Mouse (Mus musculus): ENCODE measurements around the gene Sp2. TPM values are rescaled to one million over a fixed set of nuclear protein-coding genes. Genes with fewer than 3 reads are reported as not detected.
A peak's percentile ranks its signal among the peaks of the same experiment; 100 is the strongest.

Sp2 gene
- polyA plus RNA-seq (2015; fragmentation: Nextera tagmentation; extraction: Ambion mirVana): 18.5 and 19.6 TPM in 2 replicates

GRCm38 (mm10) chr11:96982859-96983258, at the start of gene Sp2:
TSS of gene Sp2 (minus strand) at chr11:96982959.
- Histone ChIP-seq H3K4me3 (replicated peaks) (no peak within 1 kb of the TSS), H3K4me1 (replicated peaks) (peaks cover 20% of the 10 kb centered on the region), H3K9me3 (no peaks in the 10 kb centered on the region), H3K4me2 (replicated peaks) (0 out of 2 replicates have a peak within 1 kb of the TSS, but pooled peaks have one; percentile 10), H3K9ac (replicated peaks) (peak within 1 kb of the TSS; percentile 25; the same call in 1 of the 2 replicates), H3K36me3 (no peaks in the 10 kb centered on the region), H3K27me3 (peaks cover 50% of the 10 kb centered on the region), H3K27ac (no peak within 1 kb of the TSS)
- 81% methylated on average over 7 of the region's 7 CpGs for WGBS
- ATAC-seq: no peak

- Histone ChIP-seq H3K4me2 (replicated peaks) (no peak overlapping the region), H3K4me3 (replicated peaks) (no peak overlapping the region), H3K27ac (no peak overlapping the region), H3K9ac (replicated peaks) (no peak overlapping the region), H3K27me3 (no peaks in the 10 kb centered on the region), H3K4me1 (replicated peaks) (peaks cover 12% of the 10 kb centered on the region), H3K9me3 (no peaks in the 10 kb centered on the region), H3K36me3 (0 out of 2 replicates have a peak, but pooled peaks cover 5% of the 10 kb centered on the region)
- WGBS: 93% methylated on average over 4 of the region's 4 CpGs
- no peak for ATAC-seq
Measured at GRCm38 (mm10) chr11:97032499-97032898, 49.7 kb upstream of the Sp2 start.

- H3K9ac ChIP-seq (replicated peaks): no peak overlapping the region
- no peak for ATAC-seq
- no peaks in the 10 kb centered on the region for H3K9me3 ChIP-seq
- no peak overlapping the region for H3K27ac ChIP-seq
- no peaks in the 10 kb centered on the region for H3K27me3 ChIP-seq
- H3K4me3 ChIP-seq (replicated peaks): no peak overlapping the region
- H3K4me1 ChIP-seq (replicated peaks): peaks cover 12% of the 10 kb centered on the region
- no peak overlapping the region for H3K4me2 ChIP-seq (replicated peaks)
- H3K36me3 ChIP-seq: 0 out of 2 replicates have a peak, but pooled peaks cover 5% of the 10 kb centered on the region
- 89% methylated on average over 12 of the region's 12 CpGs for WGBS
Measured at GRCm38 (mm10) chr11:97031977-97032376, 49.2 kb upstream of the Sp2 start.

- Histone ChIP-seq H3K36me3 (0 out of 2 replicates have a peak, but pooled peaks cover 5% of the 10 kb centered on the region), H3K27me3 (0 out of 2 replicates have a peak, but pooled peaks cover under 1% of the 10 kb centered on the region), H3K9me3 (no peaks in the 10 kb centered on the region), H3K4me2 (replicated peaks) (peak overlapping the region; percentile 69), H3K4me3 (replicated peaks) (peak overlapping the region; percentile 68), H3K9ac (replicated peaks) (peak overlapping the region; percentile 80), H3K27ac (no peak overlapping the region; the same call in 1 of the 2 replicates), H3K4me1 (replicated peaks) (peaks cover 18% of the 10 kb centered on the region)
- 21% methylated on average over 15 of the region's 15 CpGs for WGBS
- ATAC-seq: no peak
Measured at GRCm38 (mm10) chr11:97030426-97030825, 47.7 kb upstream of the Sp2 start.

GRCm38 (mm10) chr11:97029686-97030417, 47.1 kb upstream of the Sp2 start, which contains the start of gene Scrn2:
TSS of gene Scrn2 (plus strand) at chr11:97029938.
- H3K9me3 ChIP-seq: no peaks in the 10 kb centered on the region
- H3K36me3 ChIP-seq: 0 out of 2 replicates have a peak, but pooled peaks cover 5% of the 10 kb centered on the region
- 1% methylated on average over 25 of the region's 25 CpGs for WGBS
- peak within 1 kb of the TSS; percentile 75 for H3K27ac ChIP-seq
- peak; percentile 73 for ATAC-seq
- peak within 1 kb of the TSS; percentile 68 for H3K4me3 ChIP-seq (replicated peaks)
- H3K9ac ChIP-seq (replicated peaks): peak within 1 kb of the TSS; percentile 80
- peak within 1 kb of the TSS; percentile 69 for H3K4me2 ChIP-seq (replicated peaks)
- peaks cover 23% of the 10 kb centered on the region for H3K4me1 ChIP-seq (replicated peaks)
- H3K27me3 ChIP-seq: peaks cover 6% of the 10 kb centered on the region

- H3K27me3 ChIP-seq: peaks cover 46% of the 10 kb centered on the region
- no peaks in the 10 kb centered on the region for H3K36me3 ChIP-seq
- ATAC-seq: peak; percentile 25
- peak overlapping the region; percentile 44; the same call in 1 of the 2 replicates for H3K9ac ChIP-seq (replicated peaks)
- no peaks in the 10 kb centered on the region for H3K9me3 ChIP-seq
- peaks cover 38% of the 10 kb centered on the region for H3K4me1 ChIP-seq (replicated peaks)
- peak overlapping the region; percentile 23 for H3K4me3 ChIP-seq (replicated peaks)
- H3K4me2 ChIP-seq (replicated peaks): peak overlapping the region; percentile 51
- H3K27ac ChIP-seq: 0 out of 2 replicates have a peak overlapping the region, but pooled peaks have one; percentile 19
- under 1% methylated on average over 17 of the region's 17 CpGs for WGBS
Measured at GRCm38 (mm10) chr11:97025721-97026344, 43.1 kb upstream of the Sp2 start.

GRCm38 (mm10) chr11:97024977-97025376, 42.2 kb upstream of the Sp2 start:
- WGBS: 15% methylated on average over 10 of the region's 10 CpGs
- Histone ChIP-seq H3K9me3 (no peaks in the 10 kb centered on the region), H3K4me2 (replicated peaks) (no peak overlapping the region), H3K9ac (replicated peaks) (no peak overlapping the region), H3K27ac (no peak overlapping the region), H3K36me3 (no peaks in the 10 kb centered on the region), H3K4me3 (replicated peaks) (no peak overlapping the region), H3K27me3 (peaks cover 55% of the 10 kb centered on the region), H3K4me1 (replicated peaks) (peaks cover 29% of the 10 kb centered on the region)
- ATAC-seq: no peak

- WGBS: 0% methylated on average over 50 of the region's 50 CpGs
- Histone ChIP-seq H3K4me2 (replicated peaks) (peak overlapping the region; percentile 70), H3K27me3 (peaks cover 83% of the 10 kb centered on the region), H3K36me3 (no peaks in the 10 kb centered on the region), H3K27ac (no peak overlapping the region), H3K4me3 (replicated peaks) (peak overlapping the region; percentile 47), H3K9me3 (no peaks in the 10 kb centered on the region), H3K4me1 (replicated peaks) (peaks cover 39% of the 10 kb centered on the region), H3K9ac (replicated peaks) (peak overlapping the region; percentile 61)
- ATAC-seq: peak; percentile 59
Measured at GRCm38 (mm10) chr11:97021873-97022484, 39.2 kb upstream of the Sp2 start.

GRCm38 (mm10) chr11:97021121-97021765, 38.5 kb upstream of the Sp2 start:
- H3K9me3 ChIP-seq: no peaks in the 10 kb centered on the region
- WGBS: under 1% methylated on average over 27 of the region's 27 CpGs
- H3K4me1 ChIP-seq (replicated peaks): peaks cover 39% of the 10 kb centered on the region
- no peak overlapping the region for H3K27ac ChIP-seq
- H3K27me3 ChIP-seq: peaks cover 91% of the 10 kb centered on the region
- ATAC-seq: peak; percentile 2; the same call in 1 of the 2 replicates
- peak overlapping the region; percentile 47 for H3K4me3 ChIP-seq (replicated peaks)
- peak overlapping the region; percentile 70 for H3K4me2 ChIP-seq (replicated peaks)
- no peak overlapping the region; the same call in 1 of the 2 replicates for H3K9ac ChIP-seq (replicated peaks)
- H3K36me3 ChIP-seq: no peaks in the 10 kb centered on the region

- H3K36me3 ChIP-seq: no peaks in the 10 kb centered on the region
- H3K9me3 ChIP-seq: no peaks in the 10 kb centered on the region
- H3K4me2 ChIP-seq (replicated peaks): no peak overlapping the region
- 2% methylated on average over 13 of the region's 13 CpGs for WGBS
- H3K4me1 ChIP-seq (replicated peaks): peaks cover 27% of the 10 kb centered on the region
- no peak overlapping the region for H3K27ac ChIP-seq
- no peak for ATAC-seq
- H3K27me3 ChIP-seq: peaks cover 95% of the 10 kb centered on the region
- no peak overlapping the region for H3K9ac ChIP-seq (replicated peaks)
- 0 out of 2 replicates have a peak overlapping the region, but pooled peaks have one; percentile 30 for H3K4me3 ChIP-seq (replicated peaks)
Measured at GRCm38 (mm10) chr11:97019345-97019708, 36.6 kb upstream of the Sp2 start.

- H3K4me3 ChIP-seq (replicated peaks): peak overlapping the region; percentile 30
- under 1% methylated on average over 56 of the region's 68 CpGs for WGBS
- no peak overlapping the region for H3K9ac ChIP-seq (replicated peaks)
- peaks cover 27% of the 10 kb centered on the region for H3K4me1 ChIP-seq (replicated peaks)
- peaks cover 95% of the 10 kb centered on the region for H3K27me3 ChIP-seq
- no peaks in the 10 kb centered on the region for H3K36me3 ChIP-seq
- peak overlapping the region; percentile 47 for H3K4me2 ChIP-seq (replicated peaks)
- no peaks in the 10 kb centered on the region for H3K9me3 ChIP-seq
- no peak overlapping the region for H3K27ac ChIP-seq
- no peak for ATAC-seq
Measured at GRCm38 (mm10) chr11:97018583-97019344, 36.0 kb upstream of the Sp2 start.

Measured in midbrain, embryonic 13.5 days (tissue).